Mouse (Mus musculus) left cerebral cortex, adult 11 months (tissue): ENCODE results near the gene Pde8b.

Experiments
- DNase-seq: peaks from one replicate; pipeline ENCODE4 v3.0.0; 2022; ENCODE audit warnings: low spot score

Gene Pde8b

DNA sequence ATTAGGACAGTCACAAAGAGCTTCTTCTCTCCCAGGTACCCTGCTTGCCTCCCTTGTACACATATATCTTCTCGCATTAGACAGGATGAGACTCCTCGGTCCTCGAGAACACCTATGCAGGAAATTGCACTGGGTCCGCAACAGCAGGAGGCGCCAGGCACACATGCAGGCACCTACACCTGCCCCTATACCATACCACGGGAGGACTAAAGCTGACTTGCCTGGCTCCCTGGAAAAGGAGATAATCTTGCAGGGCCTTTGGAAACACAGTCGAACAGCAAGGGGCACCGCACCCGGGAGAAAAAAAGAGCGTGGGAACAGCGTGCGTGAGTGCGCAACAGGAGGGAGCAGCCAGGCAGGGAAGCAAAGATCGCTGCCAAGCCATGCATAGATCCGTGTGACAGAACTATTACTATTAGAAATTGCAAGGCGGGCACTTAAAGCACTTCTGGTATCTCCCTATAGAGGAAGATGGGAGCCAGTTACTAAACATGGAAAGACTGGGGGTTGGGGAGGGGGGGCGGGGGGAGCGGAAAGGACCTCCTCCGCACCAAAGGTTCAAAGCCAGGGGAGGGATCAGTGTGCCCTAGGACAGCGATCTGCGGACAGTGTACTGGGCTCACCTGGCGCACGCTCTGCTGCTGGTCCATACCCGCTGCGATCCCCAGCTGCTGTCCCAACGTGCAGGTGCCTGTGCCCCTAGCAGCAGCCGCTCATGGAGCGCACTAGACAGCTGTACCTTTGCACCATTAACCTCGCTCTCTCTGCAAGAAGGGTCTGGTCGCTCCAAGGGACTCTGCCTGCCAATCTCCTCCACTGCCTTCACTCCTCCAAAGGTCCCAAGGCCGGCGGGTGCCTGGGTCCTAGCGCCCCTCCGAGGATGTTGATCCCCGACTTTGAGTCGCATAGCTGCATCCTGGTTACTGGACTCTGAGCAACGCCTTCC is at the start of gene Pde8b:
TSS of gene Pde8b (minus strand) at position 826 of the 946 bp plus-strand sequence.
- peak; percentile 25 for DNase-seq

GRCm38 (mm10) chr13:95291983-95292382 is 41.8 kb upstream of the Pde8b start:
- no peak for DNase-seq

DNA sequence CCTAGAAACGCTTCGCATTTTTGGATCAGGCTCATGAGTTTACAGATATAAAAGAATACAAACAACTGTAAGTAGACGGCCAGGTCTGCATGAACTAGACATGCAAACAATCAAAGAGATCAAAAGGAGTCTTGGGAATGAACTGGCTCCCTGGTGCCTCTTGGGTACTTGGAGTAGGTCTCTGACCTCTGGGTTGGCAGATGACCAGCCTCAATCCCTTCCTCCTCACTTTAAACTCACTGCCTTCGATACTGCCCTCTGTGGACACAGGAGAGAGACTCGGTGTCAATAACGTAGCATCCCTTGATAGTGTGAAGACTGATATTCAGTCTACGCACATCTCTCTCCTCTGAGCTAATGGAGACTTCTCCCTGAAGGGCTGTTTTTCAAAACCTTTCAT is 37.9 kb upstream of the Pde8b start:
- no peak for DNase-seq

DNA sequence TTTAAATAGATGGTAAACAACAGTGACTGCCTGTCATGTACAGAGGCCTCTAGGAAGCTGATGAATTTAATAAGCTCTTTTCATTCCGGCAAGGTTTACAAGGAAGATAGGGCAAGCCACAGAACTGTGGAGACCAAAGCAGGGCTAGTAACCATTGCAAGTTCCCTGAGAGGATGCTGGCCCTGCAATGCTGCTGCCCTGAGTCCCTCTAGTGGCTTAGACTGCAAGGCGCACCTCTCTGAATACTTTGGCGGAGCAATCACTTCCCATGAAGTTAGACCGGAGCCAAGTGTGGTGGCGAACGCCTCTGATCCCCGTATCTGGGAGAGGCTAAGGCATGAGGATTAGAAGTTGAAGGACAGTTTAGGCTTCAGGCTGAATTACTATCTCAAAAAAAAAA is 36.9 kb upstream of the Pde8b start:
- peak; percentile 57 for DNase-seq

DNA sequence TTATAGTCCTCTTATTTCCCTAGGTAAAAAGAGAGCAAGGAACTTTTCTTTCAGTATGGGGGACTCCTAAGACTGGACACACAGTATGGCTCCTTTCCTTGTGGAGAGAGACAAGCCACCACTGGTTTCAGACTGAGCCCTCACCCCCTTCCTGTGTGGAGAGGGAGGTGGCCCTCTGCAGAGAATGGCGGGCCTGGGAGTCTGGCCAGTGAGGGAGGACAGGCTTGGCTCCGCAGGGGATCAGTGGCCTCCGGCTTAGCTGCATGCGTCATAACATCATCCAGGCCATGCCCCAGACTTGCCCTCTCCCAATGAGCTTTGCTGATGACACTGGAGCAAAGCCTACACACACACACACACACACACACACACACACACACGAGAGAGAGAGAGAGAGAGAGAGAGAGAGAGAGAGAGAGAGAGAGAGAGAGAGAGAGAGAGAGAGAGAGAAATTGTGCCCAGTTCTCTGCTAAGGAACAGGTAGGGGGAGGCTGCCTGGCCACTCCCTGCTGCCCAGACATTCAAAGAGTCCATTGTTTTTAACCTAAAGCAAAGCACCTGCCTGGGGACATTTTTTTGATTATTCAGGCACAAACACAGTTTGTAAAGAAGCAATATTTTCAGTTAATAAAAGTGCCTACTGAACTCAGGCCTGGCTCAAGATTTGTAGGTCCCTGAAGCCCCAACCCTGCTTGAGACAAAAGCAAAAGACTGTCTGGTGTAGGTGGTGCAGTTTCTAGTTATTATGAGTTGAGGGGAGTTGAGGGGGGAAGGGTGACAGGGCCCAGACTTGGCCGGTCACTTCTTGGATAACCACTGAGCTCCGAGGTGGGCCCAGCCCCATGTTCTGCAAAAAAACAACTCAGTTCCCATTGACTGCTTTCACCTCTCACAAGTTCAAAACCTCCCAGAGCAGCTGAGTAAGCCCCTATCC is 31.9 kb upstream of the Pde8b start:
- DNase-seq, result no peak

GRCm38 (mm10) chr13:95278426-95279025 is 28.4 kb upstream of the Pde8b start:
- DNase-seq, result no peak

GRCm38 (mm10) chr13:95264691-95265090 is 14.6 kb upstream of the Pde8b start:
- DNase-seq, result no peak

- no peak for DNase-seq
Measured at GRCm38 (mm10) chr13:95260886-95261789, 11.0 kb upstream of the Pde8b start.

DNA sequence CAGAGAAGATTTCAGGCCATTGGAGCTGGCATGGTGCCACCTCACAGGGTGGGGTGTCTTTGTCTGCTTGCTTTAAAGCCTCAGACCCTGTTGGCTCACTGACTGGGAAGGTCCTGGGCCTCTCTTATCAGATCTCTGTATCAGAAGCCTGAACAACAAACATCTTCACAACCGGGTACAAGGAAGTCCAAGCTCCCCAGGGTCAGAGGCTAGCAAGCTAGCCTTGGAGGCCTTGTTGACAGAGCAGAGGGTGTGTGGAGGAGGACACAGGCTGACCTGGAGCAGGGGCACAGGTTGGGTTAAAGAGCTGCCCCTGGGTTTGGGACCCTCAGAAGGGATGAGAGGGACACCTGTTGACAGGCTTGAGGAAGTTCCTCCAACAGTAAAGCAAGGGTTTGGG is 10.3 kb upstream of the Pde8b start:
- DNase-seq, result no peak

- no peak for DNase-seq
Measured at GRCm38 (mm10) chr13:95257083-95257482, 6.9 kb upstream of the Pde8b start.

DNA sequence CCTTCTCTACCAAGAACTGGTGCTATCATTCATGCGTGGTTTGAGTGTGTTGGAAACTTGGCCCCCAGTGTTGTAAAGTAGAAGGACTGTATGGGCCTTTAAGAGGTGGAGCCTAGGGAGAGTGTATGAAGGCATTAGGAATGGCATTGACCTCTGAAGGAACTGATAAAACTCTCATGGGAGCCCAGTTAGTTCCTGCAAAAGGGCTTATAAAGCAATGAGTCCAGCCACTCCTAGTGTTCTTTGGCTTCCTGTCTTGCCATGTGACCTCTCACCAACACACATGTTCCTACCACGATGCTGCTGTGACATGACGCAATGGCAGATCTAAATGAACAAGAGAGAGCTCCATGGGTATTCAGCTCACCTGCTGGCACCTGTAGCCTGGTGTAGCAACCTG is 4.9 kb upstream of the Pde8b start:
- DNase-seq, result no peak

- DNase-seq, result no peak
Measured at GRCm38 (mm10) chr13:95243026-95243425, 7.1 kb downstream of the Pde8b start.

DNA sequence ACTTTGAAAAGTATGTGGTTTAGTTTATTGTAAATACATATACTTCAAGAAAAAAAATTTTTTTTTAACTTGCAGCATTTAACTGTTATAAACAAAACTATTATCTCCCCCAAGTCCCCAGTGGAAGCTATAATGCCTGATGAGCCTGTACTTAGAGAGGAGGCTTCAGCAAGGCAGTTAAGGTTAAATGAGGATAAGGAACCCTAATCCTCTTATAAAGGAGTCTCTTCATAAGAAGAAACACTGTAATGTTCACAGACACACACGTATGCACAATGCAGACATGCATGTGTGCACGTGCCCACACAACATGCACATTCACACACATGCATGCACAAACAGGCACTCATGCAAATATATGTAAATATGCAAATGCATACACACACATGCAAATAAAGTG is 12.6 kb downstream of the Pde8b start:
- no peak for DNase-seq

DNA sequence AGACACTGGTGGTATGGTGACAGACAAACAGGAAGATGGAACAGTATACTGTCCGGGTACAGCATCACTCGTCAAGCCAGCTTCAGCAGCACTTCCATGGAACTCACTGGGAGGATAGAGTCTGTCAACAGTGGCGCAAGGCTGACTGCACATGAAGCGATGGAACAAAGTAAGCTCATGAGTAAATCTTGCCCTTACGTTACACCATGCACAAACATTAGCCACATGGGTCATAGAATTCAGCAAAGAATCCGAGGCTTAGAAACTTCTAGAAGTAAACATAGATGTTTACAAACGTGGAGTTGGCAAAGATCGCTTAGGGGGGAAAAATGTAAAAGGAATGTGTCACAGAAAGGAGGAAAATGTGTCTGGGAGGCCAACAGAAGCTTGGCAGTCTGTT is 14.9 kb downstream of the Pde8b start:
- DNase-seq, result no peak

DNA sequence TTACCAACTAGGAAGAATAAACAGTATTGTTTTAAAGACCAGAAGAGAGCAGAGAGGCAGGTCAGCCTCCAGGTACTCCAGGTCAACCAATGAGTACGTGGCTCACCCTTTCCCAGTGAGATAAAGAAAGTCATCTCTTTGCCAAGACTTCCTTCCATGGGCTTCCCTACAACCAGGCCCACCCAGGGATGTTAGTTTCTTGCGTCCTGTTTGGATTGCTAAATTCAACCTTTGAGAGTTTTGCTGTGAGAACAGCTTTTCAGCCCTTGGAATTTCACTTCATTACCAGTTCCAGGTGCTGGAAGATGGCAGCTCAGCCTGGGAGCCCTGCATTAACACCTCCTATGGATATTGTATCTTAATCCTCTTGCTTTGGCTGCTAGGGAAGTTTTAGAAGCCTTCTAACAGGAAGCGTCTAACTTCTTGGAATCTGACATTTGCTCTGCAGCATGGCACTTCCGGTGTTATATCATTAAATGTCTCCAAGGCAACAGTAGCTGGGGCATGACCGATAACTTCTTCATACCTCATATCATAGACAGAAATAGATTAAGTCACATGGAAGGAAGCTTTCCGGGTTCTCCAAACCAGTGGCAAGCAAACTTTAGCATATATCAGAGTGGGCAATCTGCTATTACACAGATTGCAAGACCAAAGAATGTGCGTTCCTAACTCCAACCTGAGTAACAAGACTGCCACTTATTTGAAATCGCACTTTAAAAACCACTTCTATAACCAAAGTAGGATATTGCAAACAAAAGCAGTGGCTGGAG is 18.6 kb downstream of the Pde8b start:
- DNase-seq, result no peak

DNA sequence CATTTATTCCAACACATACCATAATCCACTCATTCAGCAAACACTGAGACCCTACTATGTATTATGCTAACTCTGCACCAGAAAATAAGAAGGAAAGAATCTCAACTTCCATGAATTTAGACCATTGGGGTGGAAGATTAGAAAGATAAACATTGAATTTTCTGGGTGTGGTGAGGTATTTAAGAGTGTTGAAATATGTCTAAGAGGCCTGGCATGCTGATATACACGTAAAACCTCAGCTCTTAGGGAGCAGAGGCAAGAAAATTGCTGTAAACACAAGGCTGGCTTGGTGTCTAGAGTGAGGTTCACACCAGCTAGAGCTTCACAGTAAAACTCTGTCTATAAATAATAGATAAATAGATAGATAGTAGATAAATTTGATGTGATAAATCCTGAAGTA is 19.8 kb downstream of the Pde8b start:
- no peak for DNase-seq

GRCm38 (mm10) chr13:95224491-95224890 is 25.6 kb downstream of the Pde8b start:
- no peak for DNase-seq

DNA sequence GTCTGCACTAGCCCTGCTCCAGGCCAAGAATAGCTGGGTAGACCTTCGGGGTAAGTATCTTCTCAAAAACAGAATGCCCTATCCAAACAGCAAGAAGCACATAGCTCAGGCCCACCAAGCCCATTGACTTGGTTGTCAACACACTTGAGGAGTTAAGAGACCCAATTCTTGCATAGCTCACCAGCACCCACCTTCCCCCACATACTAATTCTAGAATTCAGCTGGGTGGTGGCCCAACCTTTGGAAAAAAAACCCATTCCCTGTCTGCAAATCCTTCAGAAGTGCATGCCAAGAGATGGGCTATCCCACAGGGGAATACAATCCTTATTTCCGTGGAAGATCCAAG is 26.7 kb downstream of the Pde8b start:
- peak; percentile 9 for DNase-seq

DNA sequence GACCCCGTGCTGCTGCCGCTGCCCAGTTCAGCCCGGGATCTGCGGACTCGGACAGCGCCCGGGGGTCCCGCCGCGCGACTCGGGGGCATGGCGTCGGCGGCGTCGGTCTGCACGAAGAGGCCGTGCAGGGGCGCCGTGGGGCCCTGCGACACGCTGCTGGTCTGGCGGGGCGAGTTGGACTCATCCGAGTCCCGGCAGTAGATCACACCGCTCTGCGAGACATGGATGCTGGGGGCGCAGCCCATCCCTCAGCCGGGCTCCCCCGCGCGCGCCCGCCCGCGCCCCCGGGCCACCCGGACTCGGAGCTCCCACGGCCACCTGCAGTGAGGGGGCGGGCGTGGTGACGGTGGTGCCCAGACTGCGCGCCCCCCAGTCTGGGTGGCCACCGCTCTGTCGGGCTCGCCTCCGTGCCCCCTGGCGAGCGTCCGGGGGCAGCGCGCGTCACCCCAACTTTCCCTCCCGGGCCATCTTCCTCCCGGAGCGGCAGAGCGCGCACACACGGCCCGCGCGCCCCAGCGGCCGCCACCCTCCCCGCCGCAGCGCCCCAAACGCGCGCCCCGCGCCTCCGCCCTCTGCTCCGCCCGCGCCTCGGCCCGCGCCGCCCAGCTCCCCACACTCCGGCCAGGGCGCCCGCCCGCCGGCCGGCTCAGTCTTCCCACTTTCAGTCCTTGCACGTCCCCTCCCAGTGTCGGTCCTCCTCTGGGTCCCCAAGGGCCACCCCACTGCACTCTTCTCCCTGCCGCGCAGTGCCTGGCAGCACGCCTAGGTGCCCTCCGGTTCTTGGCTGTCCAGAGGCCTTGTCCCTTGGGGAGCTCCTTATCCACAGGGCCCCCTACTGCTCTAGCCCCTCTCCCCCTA is 27.3 kb downstream of the Pde8b start:
- DNase-seq, result peak; percentile 19
